Mouse (Mus musculus) WW6 (cell line): ENCODE results near the gene Olfr790.

Experiments
- DNase-seq: peaks from one replicate; pipeline ENCODE4 v3.0.0-alpha.2; 2013; ENCODE audit warnings: low read depth, low spot score

Olfr790 gene

DNA sequence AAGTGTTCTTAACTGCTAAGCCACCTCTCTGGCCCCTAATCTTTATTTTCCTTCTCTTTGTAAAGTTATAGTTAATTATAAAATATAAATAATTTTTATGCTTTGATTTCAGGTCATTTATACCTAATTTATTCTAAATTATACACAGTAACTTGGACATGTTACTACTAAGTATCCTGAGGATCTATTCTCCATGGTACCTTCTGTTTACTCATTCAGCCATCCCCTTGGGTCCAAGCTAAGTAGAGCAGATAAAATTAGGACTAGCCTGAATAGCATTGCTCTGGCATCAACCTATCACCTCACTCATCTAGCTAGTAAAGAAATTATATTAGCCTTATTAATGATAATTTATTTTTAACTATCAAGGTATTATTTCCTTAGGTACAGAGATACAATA is at the start of gene Olfr790:
TSS of gene Olfr790 (plus strand) at position 301 of the 400 bp plus-strand sequence.
- no peak for DNase-seq

DNA sequence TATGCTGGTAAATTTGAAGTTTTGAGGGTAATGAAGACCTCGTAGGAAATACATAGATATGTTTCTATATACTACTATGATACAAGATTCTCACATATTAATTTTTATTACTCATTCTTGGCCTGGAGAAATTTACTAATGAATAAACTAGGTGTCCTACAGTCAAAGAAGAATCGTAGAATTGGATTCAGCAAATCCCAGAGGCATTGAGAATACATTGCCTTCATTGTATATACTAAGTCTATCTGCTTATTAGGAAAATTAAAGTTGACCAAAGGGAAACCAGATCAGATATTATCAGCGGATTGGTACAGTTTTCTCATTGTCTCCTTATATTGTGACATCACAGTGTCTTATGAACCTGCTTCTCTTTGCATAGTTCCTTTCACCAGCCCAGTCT is 36.7 kb upstream of the Olfr790 start, which contains the start of gene Olfr787:
TSS of gene Olfr787 (plus strand) at position 301 of the 400 bp plus-strand sequence.
- no peak for DNase-seq

DNA sequence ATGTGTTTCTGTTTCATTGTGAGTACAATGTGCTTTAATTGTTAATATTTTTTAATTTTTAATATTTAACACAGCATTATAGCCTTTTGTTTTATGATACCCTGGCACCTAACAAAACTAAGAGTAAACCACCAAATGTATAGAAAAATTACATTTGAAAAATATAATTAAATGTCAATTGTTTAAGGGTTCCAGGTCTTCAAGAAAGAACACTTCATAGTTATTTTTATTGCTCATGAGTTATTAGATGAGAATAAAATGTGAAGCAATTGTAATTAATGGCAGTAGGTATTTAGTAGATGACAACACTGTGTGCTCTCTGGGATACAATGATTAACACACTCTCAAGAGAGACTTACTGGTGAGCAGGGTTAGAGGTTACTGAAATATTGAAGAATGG is 27.6 kb upstream of the Olfr790 start, which contains the start of gene Olfr788:
TSS of gene Olfr788 (plus strand) at position 301 of the 400 bp plus-strand sequence.
- no peak for DNase-seq

GRCm38 (mm10) chr10:129473256-129473655 is 25.0 kb upstream of the Olfr790 start:
- DNase-seq = no peak

DNA sequence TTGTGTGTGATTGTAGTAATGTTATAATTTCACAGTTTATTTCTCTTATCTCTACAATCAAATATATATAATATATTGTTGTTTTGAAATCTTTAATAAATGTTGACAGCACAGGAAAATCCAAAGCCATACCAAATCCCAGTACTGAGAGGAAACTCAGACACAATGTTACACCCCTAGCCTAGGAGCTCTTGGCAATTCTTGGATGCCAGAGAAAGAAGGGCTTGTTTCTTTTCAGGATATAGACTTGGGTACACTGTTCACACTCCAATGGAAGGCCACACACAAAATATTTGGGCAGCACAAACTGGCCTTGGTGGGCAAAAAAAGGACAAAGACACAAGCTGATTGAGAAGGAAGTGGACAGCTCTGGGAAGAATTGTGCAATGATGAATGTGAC is 24.6 kb upstream of the Olfr790 start:
- no peak for DNase-seq

GRCm38 (mm10) chr10:129484452-129484851 is 13.8 kb upstream of the Olfr790 start, which contains the start of gene Olfr789:
Olfr789 (plus strand) TSS chr10:129484752.
- no peak for DNase-seq

GRCm38 (mm10) chr10:129490101-129490500 is 8.2 kb upstream of the Olfr790 start:
- DNase-seq = no peak

DNA sequence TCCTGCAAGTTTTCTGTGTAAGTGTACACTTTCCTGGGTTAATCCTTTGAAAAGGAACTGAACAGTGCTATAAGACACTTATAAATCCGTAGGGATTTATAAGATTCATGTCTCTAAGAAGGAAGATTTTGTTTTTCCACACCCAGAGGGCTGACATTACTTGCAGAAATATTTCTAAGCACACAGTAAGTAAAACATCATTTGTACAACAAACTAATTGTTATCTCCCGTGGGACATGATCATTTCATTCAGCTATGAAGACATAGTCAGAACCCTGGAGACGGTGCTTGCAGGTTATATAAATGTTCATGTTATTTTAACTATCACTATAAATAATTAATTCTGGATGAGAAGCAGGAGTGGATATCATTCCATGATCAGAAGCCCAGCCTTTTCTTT is 23.2 kb downstream of the Olfr790 start, which contains the start of gene Olfr791:
TSS of gene Olfr791 (plus strand) at position 301 of the 400 bp plus-strand sequence.
- no peak for DNase-seq

DNA sequence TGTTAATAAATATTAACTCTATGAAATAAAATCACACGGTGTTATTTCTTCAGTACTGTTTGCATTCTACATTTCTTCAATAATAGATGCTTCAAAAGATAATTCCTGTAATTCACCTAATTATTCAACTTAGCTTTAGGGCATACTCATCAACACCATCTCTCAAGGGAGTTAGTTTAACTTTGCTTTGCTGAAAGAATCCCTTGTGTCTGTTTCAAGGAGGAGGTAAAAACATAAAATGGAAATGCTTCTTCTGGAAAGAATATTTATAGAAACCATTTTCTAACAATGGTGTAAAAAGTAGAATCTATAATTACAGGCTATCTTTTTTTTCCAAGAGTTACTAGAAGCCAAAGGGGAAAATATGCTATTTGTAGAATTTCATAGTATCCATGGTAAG is 40.6 kb downstream of the Olfr790 start, which contains the start of gene Olfr792:
TSS of gene Olfr792 (plus strand) at position 301 of the 400 bp plus-strand sequence.
- no peak for DNase-seq

GRCm38 (mm10) chr10:129549354-129549753 is 51.1 kb downstream of the Olfr790 start:
- no peak for DNase-seq
